Mouse (Mus musculus) intestine, embryonic 14.5 days (tissue): ENCODE results near the gene Tmem202. TPM values are rescaled to one million over a fixed set of nuclear protein-coding genes. Genes with fewer than 3 reads are reported as not detected.

ENCODE experiments used
- polyA plus RNA-seq: library from polyadenylated mRNA; unstranded; fragments of >200 nt; fragmentation: Nextera tagmentation; extraction: Ambion mirVana; gene quantifications from 2 replicates; pipeline ENCODE4 v1.2.1, GENCODE M21; 2014

Gene Tmem202
- polyA plus RNA-seq, 1 experiment from 2014 or later = not detected

Other genes with a start within 250 kb of the Tmem202 start
- gene Adpgk, start 248.3 kb downstream of the Tmem202 start, polyA plus RNA-seq = 37.8 and 40.8 TPM in 2 replicates
- gene Bbs4, start 186.3 kb downstream of the Tmem202 start, polyA plus RNA-seq = 11.5 and 12.0 TPM in 2 replicates
- gene Arih1, start 53.2 kb downstream of the Tmem202 start, polyA plus RNA-seq = 16.0 and 18.3 TPM in 2 replicates
- 79.2 and 86.3 TPM in 2 replicates for gene Hexa, start 307 bp downstream of the Tmem202 start, polyA plus RNA-seq
- gene Celf6, start 38.1 kb upstream of the Tmem202 start, polyA plus RNA-seq = 3.3 and 4.3 TPM in 2 replicates
- 35.3 and 36.9 TPM in 2 replicates for gene Parp6, start 77.4 kb upstream of the Tmem202 start, polyA plus RNA-seq
- gene Pkm, start 116.5 kb upstream of the Tmem202 start, polyA plus RNA-seq = 1,482 and 1,573 TPM in 2 replicates
- gene Gramd2, start 140.3 kb upstream of the Tmem202 start, polyA plus RNA-seq = 1.2 and 1.3 TPM in 2 replicates
- 11.7 and 12.0 TPM in 2 replicates for gene Senp8, start 210.9 kb upstream of the Tmem202 start, polyA plus RNA-seq
- gene Myo9a, start 211.0 kb upstream of the Tmem202 start, polyA plus RNA-seq = 16.0 and 16.7 TPM in 2 replicates